Mouse (Mus musculus): ENCODE measurements around the gene Acbd4. TPM values are rescaled to one million over a fixed set of nuclear protein-coding genes. Genes with fewer than 3 reads are reported as not detected.

Gene Acbd4
- 9.8 and 10.2 TPM in 2 replicates for polyA plus RNA-seq (2016; fragmentation: Nextera tagmentation; extraction: Ambion mirVana)

GRCm38 (mm10) chr11:103101481-103101865 is at the start of gene Acbd4, which contains the start of gene Plcd3:
TSS of gene Acbd4 (plus strand) at chr11:103101682.
TSS of gene Plcd3 (minus strand) at chr11:103101658.
- WGBS, result under 1% methylated on average over 34 of the region's 34 CpGs
- DNase-seq (ENCODE audit: low spot score), result no peak
- H3K4me1 ChIP-seq, result peaks cover 72% of the 10 kb centered on the region
- peak within 1 kb of the TSS; percentile 83 for H3K27ac ChIP-seq
- no peaks in the 10 kb centered on the region for H3K9me3 ChIP-seq
- peaks cover 51% of the 10 kb centered on the region for H3K27me3 ChIP-seq (ENCODE audit: insufficient read depth, poor library complexity, severe bottlenecking)
- H3K36me3 ChIP-seq, result no peaks in the 10 kb centered on the region
- H3K4me3 ChIP-seq, result peak within 1 kb of the TSS; percentile 64

- H3K4me1 ChIP-seq, result peaks cover 11% of the 10 kb centered on the region; the same call in 1 of the 2 replicates
- WGBS, result 92% methylated on average over 6 of the region's 6 CpGs
- H3K27me3 ChIP-seq (ENCODE audit: insufficient read depth, poor library complexity, severe bottlenecking), result no peaks in the 10 kb centered on the region
- no peak for DNase-seq (ENCODE audit: low spot score)
- H3K27ac ChIP-seq, result peak overlapping the region; percentile 36; the same call in 1 of the 2 replicates
- peaks cover 74% of the 10 kb centered on the region for H3K36me3 ChIP-seq
- no peaks in the 10 kb centered on the region for H3K9me3 ChIP-seq
- no peak overlapping the region for H3K4me3 ChIP-seq
Measured at GRCm38 (mm10) chr11:103052078-103052477, 49.4 kb upstream of the Acbd4 start.

- Histone ChIP-seq H3K27me3 (ENCODE audit: insufficient read depth, poor library complexity, severe bottlenecking) (no peaks in the 10 kb centered on the region), H3K27ac (0 out of 2 replicates have a peak overlapping the region, but pooled peaks have one; percentile 43), H3K9me3 (no peaks in the 10 kb centered on the region), H3K4me3 (no peak overlapping the region), H3K4me1 (peaks cover 11% of the 10 kb centered on the region; the same call in 1 of the 2 replicates), H3K36me3 (peaks cover 81% of the 10 kb centered on the region)
- DNase-seq (ENCODE audit: low spot score), result no peak
- 86% methylated on average over 18 of the region's 18 CpGs for WGBS
Measured at GRCm38 (mm10) chr11:103053191-103054076, 48.0 kb upstream of the Acbd4 start.

GRCm38 (mm10) chr11:103054798-103055197 is 46.7 kb upstream of the Acbd4 start:
- no peak for DNase-seq (ENCODE audit: low spot score)
- Histone ChIP-seq H3K27me3 (ENCODE audit: insufficient read depth, poor library complexity, severe bottlenecking) (no peaks in the 10 kb centered on the region), H3K36me3 (peaks cover 90% of the 10 kb centered on the region), H3K4me1 (peaks cover 11% of the 10 kb centered on the region; the same call in 1 of the 2 replicates), H3K27ac (no peak overlapping the region), H3K4me3 (no peak overlapping the region), H3K9me3 (no peaks in the 10 kb centered on the region)
- WGBS, result 42% methylated on average over 6 of the region's 6 CpGs

- Histone ChIP-seq H3K9me3 (no peaks in the 10 kb centered on the region), H3K27me3 (ENCODE audit: insufficient read depth, poor library complexity, severe bottlenecking) (no peaks in the 10 kb centered on the region), H3K4me1 (peaks cover 8% of the 10 kb centered on the region; the same call in 1 of the 2 replicates), H3K36me3 (peaks cover 96% of the 10 kb centered on the region), H3K27ac (no peak overlapping the region), H3K4me3 (no peak overlapping the region)
- DNase-seq (ENCODE audit: low spot score), result no peak
- WGBS, result 93% methylated on average over 7 of the region's 7 CpGs
Measured at GRCm38 (mm10) chr11:103056636-103057035, 44.8 kb upstream of the Acbd4 start.

GRCm38 (mm10) chr11:103058499-103059085 is 42.9 kb upstream of the Acbd4 start:
- H3K4me1 ChIP-seq, result no peaks in the 10 kb centered on the region
- no peak overlapping the region for H3K4me3 ChIP-seq
- no peak overlapping the region for H3K27ac ChIP-seq
- H3K9me3 ChIP-seq, result no peaks in the 10 kb centered on the region
- no peak for DNase-seq (ENCODE audit: low spot score)
- H3K36me3 ChIP-seq, result peaks cover 96% of the 10 kb centered on the region
- no peaks in the 10 kb centered on the region for H3K27me3 ChIP-seq (ENCODE audit: insufficient read depth, poor library complexity, severe bottlenecking)
- WGBS, result 67% methylated on average over 3 of the region's 3 CpGs

GRCm38 (mm10) chr11:103066191-103067050 is 35.1 kb upstream of the Acbd4 start:
- H3K4me1 ChIP-seq, result peaks cover 15% of the 10 kb centered on the region
- H3K9me3 ChIP-seq, result no peaks in the 10 kb centered on the region
- DNase-seq (ENCODE audit: low spot score), result no peak
- H3K27me3 ChIP-seq (ENCODE audit: insufficient read depth, poor library complexity, severe bottlenecking), result no peaks in the 10 kb centered on the region
- WGBS, result 90% methylated on average over 14 of the region's 14 CpGs
- no peak overlapping the region for H3K27ac ChIP-seq
- peaks cover 94% of the 10 kb centered on the region for H3K36me3 ChIP-seq
- no peak overlapping the region for H3K4me3 ChIP-seq

- DNase-seq (ENCODE audit: low spot score), result no peak
- Histone ChIP-seq H3K9me3 (no peaks in the 10 kb centered on the region), H3K4me1 (peaks cover 15% of the 10 kb centered on the region), H3K27me3 (ENCODE audit: insufficient read depth, poor library complexity, severe bottlenecking) (no peaks in the 10 kb centered on the region), H3K4me3 (no peak overlapping the region), H3K27ac (no peak overlapping the region), H3K36me3 (peaks cover 91% of the 10 kb centered on the region)
- 85% methylated on average over 6 of the region's 6 CpGs for WGBS
Measured at GRCm38 (mm10) chr11:103067051-103067361, 34.5 kb upstream of the Acbd4 start.

GRCm38 (mm10) chr11:103067457-103068001 is 34.0 kb upstream of the Acbd4 start:
- peaks cover 89% of the 10 kb centered on the region for H3K36me3 ChIP-seq
- no peak overlapping the region for H3K4me3 ChIP-seq
- WGBS, result 61% methylated on average over 8 of the region's 8 CpGs
- DNase-seq (ENCODE audit: low spot score), result no peak
- no peak overlapping the region for H3K27ac ChIP-seq
- no peaks in the 10 kb centered on the region for H3K27me3 ChIP-seq (ENCODE audit: insufficient read depth, poor library complexity, severe bottlenecking)
- no peaks in the 10 kb centered on the region for H3K9me3 ChIP-seq
- H3K4me1 ChIP-seq, result peaks cover 15% of the 10 kb centered on the region

GRCm38 (mm10) chr11:103068272-103068671 is 33.2 kb upstream of the Acbd4 start:
- 90% methylated on average over 4 of the region's 4 CpGs for whole genome bisulfite sequencing
- Histone ChIP-seq H3K4me3 (no peak overlapping the region), H3K27ac (no peak overlapping the region), H3K9me3 (no peaks in the 10 kb centered on the region), H3K27me3 (ENCODE audit: insufficient read depth, poor library complexity, severe bottlenecking) (no peaks in the 10 kb centered on the region), H3K4me1 (peaks cover 15% of the 10 kb centered on the region), H3K36me3 (peaks cover 85% of the 10 kb centered on the region)
- DNase-seq (ENCODE audit: low spot score), result no peak

GRCm38 (mm10) chr11:103068884-103069283 is 32.6 kb upstream of the Acbd4 start:
- peaks cover 19% of the 10 kb centered on the region for H3K4me1 ChIP-seq
- H3K27me3 ChIP-seq (ENCODE audit: insufficient read depth, poor library complexity, severe bottlenecking), result no peaks in the 10 kb centered on the region
- H3K9me3 ChIP-seq, result no peaks in the 10 kb centered on the region
- no peak overlapping the region for H3K27ac ChIP-seq
- H3K4me3 ChIP-seq, result no peak overlapping the region
- DNase-seq (ENCODE audit: low spot score), result no peak
- H3K36me3 ChIP-seq, result peaks cover 79% of the 10 kb centered on the region
- 94% methylated on average over 11 of the region's 11 CpGs for WGBS

- 98% methylated on average over 2 of the region's 2 CpGs for WGBS
- H3K36me3 ChIP-seq, result peaks cover 70% of the 10 kb centered on the region
- no peak overlapping the region for H3K27ac ChIP-seq
Measured at GRCm38 (mm10) chr11:103069731-103070130, 31.8 kb upstream of the Acbd4 start.

More at GRCm38 (mm10) chr11:103069731-103070130, 31.8 kb upstream of the Acbd4 start:
- Histone ChIP-seq H3K27me3 (ENCODE audit: insufficient read depth, poor library complexity, severe bottlenecking) (no peaks in the 10 kb centered on the region), H3K9me3 (no peaks in the 10 kb centered on the region), H3K4me3 (no peak overlapping the region), H3K4me1 (peaks cover 27% of the 10 kb centered on the region)
- DNase-seq (ENCODE audit: low spot score), result no peak
